Mouse (Mus musculus): ENCODE data around the gene Ak8. TPM values are rescaled to one million over a fixed set of nuclear protein-coding genes. Genes with fewer than 3 reads are reported as not detected.

The Ak8 gene
- total RNA-seq, 4 experiments from 2014 or later: 1.7 to 2.6 (median 2.4) TPM

DNA sequence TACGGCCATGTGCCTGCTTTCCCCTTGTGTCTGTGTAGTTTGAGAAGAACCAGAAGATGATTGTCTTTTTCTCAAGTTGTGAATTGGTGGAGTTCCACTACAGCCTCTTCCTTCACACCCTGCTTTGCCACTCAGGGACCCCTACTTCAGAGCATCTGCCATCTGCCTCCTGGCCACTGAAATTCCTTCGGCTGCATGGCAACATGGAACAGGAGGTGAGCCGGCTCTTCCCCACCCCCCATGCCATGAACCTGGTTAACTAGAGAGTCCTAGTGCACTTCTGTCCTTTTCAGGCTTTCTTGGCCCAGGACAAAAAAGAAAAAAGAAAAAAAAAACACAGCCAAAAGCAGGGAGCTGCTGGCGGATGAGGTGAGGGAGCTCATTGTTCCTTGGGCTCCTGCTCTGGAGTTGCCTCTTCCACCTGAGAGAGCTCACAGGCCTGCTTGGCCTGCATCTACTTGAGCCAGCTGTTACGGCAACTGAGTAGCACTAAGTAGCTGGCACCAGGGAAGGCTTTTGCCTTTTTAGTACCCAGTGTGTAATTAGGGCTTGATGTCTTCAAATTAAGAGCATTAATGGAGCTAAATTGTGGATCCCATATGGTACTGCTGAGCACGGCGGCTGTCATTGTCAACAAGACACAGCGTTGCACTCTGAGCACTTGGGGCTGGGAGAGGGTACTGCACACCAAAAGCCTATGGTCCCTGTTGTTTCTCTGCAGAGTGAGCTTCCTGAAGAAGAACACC is 160.9 kb downstream of the Ak8 start:
- DNase-seq (ENCODE audit: low spot score in 2 of 2): no peak

Small RNAs within 50 kb of the gene (microRNA-seq; reads per million reads assigned to microRNA genes)
- gene Mir3088: 2.3 to 3.3 reads per million in 2 experiments

Other genes with a start within 250 kb of the Ak8 start
- 1 to 10 TPM; 2.4 to 6.3 (median 3.1) TPM for gene 1700007K13Rik, start 233.8 kb upstream of the Ak8 start, total RNA-seq (2022)
- 10 to 100 TPM; 37.5 to 40.1 (median 38.5) TPM for gene Mrps2, start 232.1 kb upstream of the Ak8 start, total RNA-seq (2022)
- gene Gbgt1, start 203.3 kb upstream of the Ak8 start, total RNA-seq (2022): 1 to 10 TPM; 2.9 to 4.4 (median 3.5) TPM
- gene Gm10134, start 194.1 kb upstream of the Ak8 start, total RNA-seq (2022): 1 to 10 TPM in 2 of 4 experiments, not detected in 2; 1.7 to 3.6 TPM
- gene Ralgds, start 187.0 kb upstream of the Ak8 start, total RNA-seq (2022): 100 to 1,000 TPM in 1 of 4 experiments, 10 to 100 TPM in 3; 89.1 to 103 (median 96.7) TPM
- gene Cel, start 136.8 kb upstream of the Ak8 start, total RNA-seq (2022): not detected
- gene Gtf3c5, start 116.4 kb upstream of the Ak8 start, total RNA-seq (2022): 10 to 100 TPM; 18.0 to 19.4 (median 19.2) TPM
- gene Gfi1b, start 78.2 kb upstream of the Ak8 start, total RNA-seq (2022): not detected
- 10 to 100 TPM; 54.1 to 61.6 (median 57.4) TPM for gene Tsc1, start 58.9 kb upstream of the Ak8 start, total RNA-seq (2022)
- 1 to 10 TPM in 2 of 4 experiments, under 1 TPM in 2; 0.55 to 2.1 (median 1.1) TPM for gene Spaca9, start 437 bp upstream of the Ak8 start, total RNA-seq (2022)
- 10 to 100 TPM; 32.2 to 36.3 (median 34.0) TPM for gene Gtf3c4, start 140.2 kb downstream of the Ak8 start, total RNA-seq (2022)
- gene Ddx31, start 140.2 kb downstream of the Ak8 start, total RNA-seq (2022): 1 to 10 TPM; 7.6 to 9.7 (median 8.7) TPM
- under 1 TPM in 2 of 4 experiments, not detected in 2; 0.14 to 0.55 TPM for gene Barhl1, start 216.5 kb downstream of the Ak8 start, total RNA-seq (2022)